Mouse (Mus musculus): Measurements from ENCODE around the gene Klhl34. TPM values are rescaled to one million over a fixed set of nuclear protein-coding genes. Genes with fewer than 3 reads are reported as not detected.

Gene Klhl34
- total RNA-seq (2021), result 10 to 100 TPM; 14.2 to 26.3 TPM
- long read RNA-seq, experiment 1, transcript Klhl34-201 (1 exons, 1,935 nt), result major isoform, 7 of 7 reads
- long read RNA-seq, experiment 1, partial matches to known transcripts, result 0 of 7 reads
- long read RNA-seq, experiment 1, other reads (novel, unspliced or antisense), result 0 of 7 reads
- long read RNA-seq, experiment 2, transcript Klhl34-201 (1 exons, 1,935 nt), result major isoform, 9 of 9 reads
- long read RNA-seq, experiment 2, partial matches to known transcripts, result 0 of 9 reads
- long read RNA-seq, experiment 2, other reads (novel, unspliced or antisense), result 0 of 9 reads

DNA sequence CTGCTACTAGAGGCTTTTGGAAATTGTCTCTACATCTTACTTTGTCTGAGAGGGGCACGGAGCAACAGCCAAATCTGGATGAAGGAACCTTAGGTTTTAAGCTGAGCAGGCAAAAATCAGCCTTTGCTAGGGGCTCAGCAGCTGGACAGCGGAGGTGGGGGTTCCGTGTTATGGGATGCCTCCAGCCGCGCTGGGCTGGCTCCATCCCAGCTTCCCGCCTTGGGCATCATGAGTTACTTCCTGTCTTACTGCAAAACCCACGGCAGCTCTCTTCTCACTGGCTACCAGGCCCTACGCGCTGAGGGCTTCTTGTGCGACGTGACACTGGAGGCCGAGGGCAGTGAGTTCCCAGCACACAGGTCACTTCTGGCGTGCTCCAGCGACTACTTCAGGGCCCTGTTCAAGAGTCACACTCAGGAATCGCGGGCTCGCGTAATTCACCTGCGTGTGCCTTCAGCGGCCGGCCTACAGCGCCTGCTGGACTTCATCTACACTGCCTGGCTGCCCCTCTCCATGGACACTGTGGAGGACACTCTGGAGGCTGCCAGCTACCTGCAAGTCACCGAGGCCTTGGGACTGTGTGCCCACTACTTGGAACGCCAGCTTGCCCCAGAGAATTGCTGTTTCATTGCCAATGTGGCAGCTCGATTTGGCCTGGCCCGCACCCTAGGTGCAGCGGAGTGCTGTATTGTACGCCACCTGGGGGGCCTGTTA is at the start of gene Klhl34:
Klhl34 (plus strand) TSS at position 229 of the 714 bp plus-strand sequence.
- peak in 1 of 2 experiments; percentile 8 for DNase-seq
- intact Hi-C loops (cut with DNase I), result loop anchor here (10.0 kb wide), 1 partner anchor 64 kb away; no protein-coding TSS in a partner anchor

DNA sequence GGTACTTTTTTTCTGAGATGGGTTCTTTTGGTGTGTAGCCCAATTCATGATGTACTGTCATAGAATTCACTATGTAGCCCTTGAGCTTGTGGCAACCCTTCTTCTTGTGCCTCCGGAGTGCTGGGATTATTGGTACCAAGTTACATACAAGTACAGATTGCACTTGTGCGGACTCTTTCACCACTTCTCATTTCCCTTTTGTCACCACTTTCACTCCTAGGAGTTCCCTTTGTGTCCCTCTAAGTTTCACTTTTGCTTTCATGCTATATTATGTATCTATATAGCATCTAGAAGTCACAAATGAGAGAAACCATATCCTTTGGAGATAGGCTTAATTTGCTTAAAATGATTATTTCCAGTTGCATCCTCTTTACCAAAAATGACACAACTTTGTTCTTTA is 16.6 kb upstream of the Klhl34 start:
- intact Hi-C loops (cut with DNase I), result no loop called here
- no peak for DNase-seq

DNA sequence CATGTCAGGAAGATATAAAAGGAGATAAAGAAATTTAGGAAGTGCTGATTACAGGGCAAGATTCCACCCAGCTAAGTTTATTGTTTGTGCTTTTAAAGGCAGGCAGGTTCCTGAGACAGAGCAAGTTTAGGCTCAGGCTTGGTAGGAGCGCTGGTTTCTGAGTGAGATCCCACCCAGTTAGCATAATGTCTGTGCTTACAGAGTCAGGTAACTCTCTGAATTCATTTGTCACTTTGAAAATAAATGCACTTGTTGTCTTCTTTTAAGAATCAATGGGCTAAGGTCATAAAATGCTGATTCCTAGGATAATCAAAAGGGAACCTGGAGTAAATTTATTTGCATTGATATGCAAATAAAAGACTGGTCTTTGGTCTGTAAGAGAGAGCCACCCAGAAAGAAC is 8.5 kb upstream of the Klhl34 start:
- DNase-seq, result no peak

GRCm38 (mm10) chrX:157817571-157818206 is 546 bp upstream of the Klhl34 start:
- DNase-seq, result peak; percentile 17 to 18
- intact Hi-C loops (cut with DNase I), result loop anchor here (10.0 kb wide), 1 partner anchor 63 kb away; no protein-coding TSS in a partner anchor

More for the DNA sequence above, 8.5 kb upstream of the Klhl34 start:
- intact Hi-C loops (cut with DNase I), result loop anchor here (10.0 kb wide), 1 partner anchor 55 kb away; no protein-coding TSS in a partner anchor

GRCm38 (mm10) chrX:157818921-157819260 is 656 bp downstream of the Klhl34 start:
- DNase-seq, result no peak
- intact Hi-C loops (cut with DNase I), result loop anchor here (10.0 kb wide), 1 partner anchor 64 kb away; no protein-coding TSS in a partner anchor

DNA sequence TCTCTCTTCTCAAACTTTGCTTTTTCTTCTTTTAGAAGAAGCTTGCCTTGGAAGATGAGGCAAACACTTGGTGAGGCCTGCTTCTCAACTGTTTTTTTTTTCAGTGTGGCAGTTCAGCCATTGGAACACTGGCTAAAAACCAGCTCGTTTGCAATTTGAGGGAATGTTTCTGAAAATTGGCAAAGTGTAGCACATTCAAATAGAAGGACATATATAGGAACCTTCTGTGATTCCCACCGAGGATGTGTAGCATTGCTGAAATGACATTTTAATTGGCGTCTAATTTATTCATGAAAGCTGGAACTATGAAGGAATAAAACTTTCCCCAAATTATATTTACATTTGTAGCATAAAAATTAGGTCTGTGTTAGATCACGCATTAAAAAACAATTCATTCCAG is 11.7 kb downstream of the Klhl34 start:
- intact Hi-C loops (cut with DNase I), result no loop called here
- DNase-seq, result no peak

Other genes starting within 250 kb of the Klhl34 start
- under 1 TPM; 0.46 to 0.99 TPM for gene Yy2, start 249.4 kb upstream of the Klhl34 start, total RNA-seq (2021)
- 10 to 100 TPM; 12.6 to 14.2 TPM for gene Mbtps2, start 219.7 kb upstream of the Klhl34 start, total RNA-seq (2021)
- 100 to 1,000 TPM; 281 to 289 TPM for gene Smpx, start 119.5 kb upstream of the Klhl34 start, total RNA-seq (2021)
- under 1 TPM; 0.10 to 0.13 TPM for gene Cnksr2, start 224.9 kb downstream of the Klhl34 start, total RNA-seq (2021)